Mouse (Mus musculus) MEL (cell line): Measurements from ENCODE around the gene Lce3a. TPM values are rescaled to one million over a fixed set of nuclear protein-coding genes. Genes with fewer than 3 reads are reported as not detected.

ENCODE experiments used
- DNase-seq: peaks from one replicate; pipeline ENCODE4 v3.0.0; 2011; ENCODE audit warnings: low read depth, low spot score
- H3K27ac ChIP-seq: 2 replicates; pipeline ENCODE4 v1.5.1; 2012; ENCODE audit warnings: low read depth, mild to moderate bottlenecking, control low read depth, low read length, moderate library complexity; ENCODE audit not compliant: control insufficient read depth
- H3K27me3 ChIP-seq, 2 experiments: fragments of 150-350 bp in 1 of 2; sonication (generic) in 1 of 2; 2 replicates each; pipeline ENCODE4 v1.6.1; 2012; ENCODE audit warnings: low read length in 2 of 2, mild to moderate bottlenecking in 2 of 2, improper control_type of control experiment in 1 of 2, moderate library complexity in 1 of 2; ENCODE audit not compliant: insufficient read depth in 2 of 2, control insufficient read depth in 1 of 2
- H3K36me3 ChIP-seq, 2 experiments: 2 replicates each; pipeline ENCODE4 v1.6.1; 2012 to 2014; ENCODE audit warnings: low read length in 2 of 2, improper control_type of control experiment in 1 of 2, inconsistent platforms in 1 of 2, mild to moderate bottlenecking in 1 of 2; ENCODE audit not compliant: insufficient read depth in 2 of 2, control insufficient read depth in 1 of 2
- H3K4me1 ChIP-seq, 2 experiments: fragments of 150-350 bp in 1 of 2; sonication (generic) in 1 of 2; 2 replicates each; pipeline ENCODE4 v1.6.1; 2012; ENCODE audit warnings: low read length in 2 of 2, improper control_type of control experiment in 1 of 2, mild to moderate bottlenecking in 1 of 2; ENCODE audit not compliant: insufficient read depth in 2 of 2, control insufficient read depth in 1 of 2
- H3K4me3 ChIP-seq, 2 experiments: fragments of 150-350 bp in 1 of 2; sonication (generic) in 1 of 2; 2 replicates each; pipeline ENCODE4 v1.5.1; 2012; ENCODE audit warnings: low read depth in 2 of 2, low read length in 2 of 2, mild to moderate bottlenecking in 2 of 2, moderate library complexity in 2 of 2, control low read depth in 1 of 2, improper control_type of control experiment in 1 of 2; ENCODE audit not compliant: control insufficient read depth in 1 of 2, insufficient read depth in 1 of 2
- H3K79me2 ChIP-seq: 2 replicates; pipeline ENCODE4 v1.6.1; 2012; ENCODE audit warnings: mild to moderate bottlenecking, low read length, moderate library complexity; ENCODE audit not compliant: control insufficient read depth, poor library complexity, insufficient read depth
- H3K9ac ChIP-seq: 2 replicates; pipeline ENCODE4 v1.6.1; 2012; ENCODE audit warnings: low read depth, mild to moderate bottlenecking, control low read depth, low read length, moderate library complexity; ENCODE audit not compliant: control insufficient read depth, poor library complexity, severe bottlenecking
- H3K9me3 ChIP-seq: fragments of 150-350 bp; sonication (generic); replicated peaks from 2 replicates; pipeline ENCODE4 v1.6.1; 2012; ENCODE audit warnings: mild to moderate bottlenecking, low read length, improper control_type of control experiment, moderate library complexity; ENCODE audit not compliant: insufficient read depth
- BHLHE40 ChIP-seq: IDR thresholded peaks from 2 replicates; pipeline ENCODE4 v1.6.1; 2012; ENCODE audit warnings: low read depth, mild to moderate bottlenecking, inconsistent platforms, low read length, improper control_type of control experiment, borderline replicate concordance
- CHD2 ChIP-seq: IDR thresholded peaks from 2 replicates; pipeline ENCODE4 v1.6.1; 2011; ENCODE audit warnings: low read length, improper control_type of control experiment
- CTCF ChIP-seq, 3 experiments: IDR thresholded peaks in 2 of 3; conservative IDR thresholded peaks in 1 of 3; 2 replicates each; pipeline ENCODE4 v1.5.1; 2011 to 2012; ENCODE audit warnings: low read length in 3 of 3, low read depth in 2 of 3, mild to moderate bottlenecking in 2 of 3, improper control_type of control experiment in 1 of 3, inconsistent platforms in 1 of 3, mixed read lengths in 1 of 3, moderate library complexity in 1 of 3; ENCODE audit not compliant: control insufficient read depth in 1 of 3, insufficient read depth in 1 of 3, poor library complexity in 1 of 3, severe bottlenecking in 1 of 3
- ELF1 ChIP-seq: IDR thresholded peaks from 2 replicates; pipeline ENCODE4 v1.6.1; 2014; ENCODE audit warnings: low read depth, mild to moderate bottlenecking, inconsistent platforms, low read length, improper control_type of control experiment, moderate library complexity
- EP300 ChIP-seq, 2 experiments: IDR thresholded peaks; 2 replicates each; pipeline ENCODE4 v1.6.1; 2011; ENCODE audit warnings: improper control_type of control experiment in 2 of 2, low read length in 2 of 2, low read depth in 1 of 2, mild to moderate bottlenecking in 1 of 2
- HCFC1 ChIP-seq: IDR thresholded peaks from 2 replicates; pipeline ENCODE4 v1.6.1; 2012; ENCODE audit warnings: low read depth, mild to moderate bottlenecking, inconsistent platforms, low read length, improper control_type of control experiment, moderate library complexity
- JUND ChIP-seq: IDR thresholded peaks from 2 replicates; pipeline ENCODE4 v1.6.1; 2011; ENCODE audit warnings: low read depth, mild to moderate bottlenecking, improper control_type of control experiment, low read length
- MAX ChIP-seq: IDR thresholded peaks from 2 replicates; pipeline ENCODE4 v1.6.1; 2011; ENCODE audit warnings: low read length, improper control_type of control experiment
- MXI1 ChIP-seq: IDR thresholded peaks from 2 replicates; pipeline ENCODE4 v1.6.1; 2011; ENCODE audit warnings: mild to moderate bottlenecking, low read depth, low read length, improper control_type of control experiment
- MYC ChIP-seq: IDR thresholded peaks from 2 replicates; pipeline ENCODE4 v1.6.1; 2011; ENCODE audit warnings: low read depth, mild to moderate bottlenecking, low read length, improper control_type of control experiment, moderate library complexity
- NRF1 ChIP-seq: IDR thresholded peaks from 2 replicates; pipeline ENCODE4 v1.6.1; 2014; ENCODE audit warnings: low read depth, mild to moderate bottlenecking, inconsistent platforms, low read length, improper control_type of control experiment, moderate library complexity; ENCODE audit not compliant: poor library complexity, insufficient read depth, severe bottlenecking
- POLR2A ChIP-seq, 2 experiments: IDR thresholded peaks; 2 replicates each; pipeline ENCODE4 v1.6.1; 2011 to 2012; ENCODE audit warnings: low read length in 2 of 2, mild to moderate bottlenecking in 2 of 2, control low read depth in 1 of 2, improper control_type of control experiment in 1 of 2, low read depth in 1 of 2, moderate library complexity in 1 of 2; ENCODE audit not compliant: control insufficient read depth in 1 of 2, insufficient read depth in 1 of 2, poor library complexity in 1 of 2
- RAD21 ChIP-seq: IDR thresholded peaks from 2 replicates; pipeline ENCODE4 v1.6.1; 2011; ENCODE audit warnings: mild to moderate bottlenecking, low read depth, low read length, improper control_type of control experiment
- SIN3A ChIP-seq: IDR thresholded peaks from 2 replicates; pipeline ENCODE4 v1.6.1; 2012; ENCODE audit warnings: low read length, improper control_type of control experiment, inconsistent platforms
- SMC3 ChIP-seq: IDR thresholded peaks from 2 replicates; pipeline ENCODE4 v1.6.1; 2011; ENCODE audit warnings: low read depth, low read length, improper control_type of control experiment
- TAL1 ChIP-seq: IDR thresholded peaks from 2 replicates; pipeline ENCODE4 v1.6.1; 2012; ENCODE audit warnings: mild to moderate bottlenecking, inconsistent platforms, low read length, moderate library complexity, mixed read lengths
- TBP ChIP-seq: IDR thresholded peaks from 2 replicates; pipeline ENCODE4 v1.8.0; 2011; ENCODE audit warnings: low read depth, low read length, improper control_type of control experiment
- USF2 ChIP-seq, 2 experiments: IDR thresholded peaks; 2 replicates each; pipeline ENCODE4 v1.6.1; 2011 to 2012; ENCODE audit warnings: improper control_type of control experiment in 2 of 2, low read length in 2 of 2, borderline replicate concordance in 1 of 2, inconsistent platforms in 1 of 2, low read depth in 1 of 2, mild to moderate bottlenecking in 1 of 2; ENCODE audit not compliant: insufficient read depth in 1 of 2
- ZMIZ1 ChIP-seq: IDR thresholded peaks from 2 replicates; pipeline ENCODE4 v1.6.1; 2012; ENCODE audit warnings: low read depth, mild to moderate bottlenecking, inconsistent platforms, low read length, improper control_type of control experiment, moderate library complexity
- ZNF384 ChIP-seq: IDR thresholded peaks from 2 replicates; pipeline ENCODE4 v1.6.1; 2012; ENCODE audit warnings: low read depth, mild to moderate bottlenecking, inconsistent platforms, low read length, improper control_type of control experiment
- polyA plus RNA-seq, 2 experiments: library from polyadenylated mRNA; stranded (reverse) in 1 of 2; unstranded in 1 of 2; fragments of >175 nt in 1 of 2; fragments of >200 nt in 1 of 2; gene quantifications; 2 replicates each; pipeline versions ENCODE4 v1.2.1 to v1.2.4; 2012; ENCODE audit warnings: low replicate concordance in 2 of 2, low read depth in 1 of 2; ENCODE audit not compliant: insufficient read length in 2 of 2, insufficient read depth in 1 of 2, missing spikeins in 1 of 2
- total RNA-seq: library from RNA; depleted of rRNA; stranded (reverse); fragments of 300-350 nt; gene quantifications from 2 replicates; pipeline ENCODE4 v1.2.3, GENCODE M21; 2012

Lce3a gene
- total and polyA plus RNA-seq, 3 experiments = not detected

DNA sequence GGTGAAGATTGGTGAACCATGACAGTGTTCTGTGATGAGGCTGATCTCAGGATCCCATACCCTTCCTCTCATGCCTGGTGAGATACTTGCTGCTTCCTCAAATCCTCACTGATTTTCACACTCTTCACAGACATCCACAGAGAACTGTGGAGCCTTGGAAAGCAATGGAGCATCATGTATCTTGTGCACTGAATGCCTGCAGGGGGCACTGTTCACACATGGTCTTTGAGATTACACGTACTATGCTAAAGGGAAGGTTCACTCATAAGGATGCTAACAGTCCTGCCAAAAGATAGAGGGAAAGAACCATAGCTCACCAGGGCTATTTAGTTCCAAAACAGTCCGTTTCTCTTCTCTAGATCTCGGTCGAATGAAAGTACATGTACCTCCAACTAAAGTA is 5.7 kb downstream of the Lce3a start:
- Histone ChIP-seq H3K9me3 (no peaks in the 10 kb centered on the region), H3K4me3 (no peak overlapping the region), H3K79me2 (no peaks in the 10 kb centered on the region), H3K36me3 (no peaks in the 10 kb centered on the region), H3K27ac (no peak overlapping the region), H3K27me3 (no peaks in the 10 kb centered on the region), H3K9ac (no peak overlapping the region), H3K4me1 (no peaks in the 10 kb centered on the region)
- no peak for DNase-seq
- no peak for TF ChIP-seq BHLHE40
- TF ChIP-seq ZNF384 = no peak
- TF ChIP-seq POLR2A (IDR thresholded peaks at IDR 0.05; ENCODE audit: control insufficient read depth in 1 of 2, insufficient read depth in 1 of 2, low read depth in 1 of 2, low read length in 2 of 2, poor library complexity in 1 of 2) = no peak
- peak in 2 of 3 experiments; percentile 6 to 20; a peak in 1 of 6 replicates for TF ChIP-seq CTCF (IDR thresholded peaks at IDR 0.05 in 2 of 3, conservative IDR thresholded peaks at IDR 0.05 in 1 of 3; ENCODE audit: control insufficient read depth in 1 of 3, insufficient read depth in 1 of 3, low read depth in 2 of 3, low read length in 3 of 3, poor library complexity in 1 of 3, severe bottlenecking in 1 of 3)
- no peak for TF ChIP-seq NRF1
- TF ChIP-seq EP300 (IDR thresholded peaks at IDR 0.05; ENCODE audit: low read depth in 1 of 2, low read length in 2 of 2) = no peak
- no peak for TF ChIP-seq RAD21
- TF ChIP-seq MXI1 = no peak

DNA sequence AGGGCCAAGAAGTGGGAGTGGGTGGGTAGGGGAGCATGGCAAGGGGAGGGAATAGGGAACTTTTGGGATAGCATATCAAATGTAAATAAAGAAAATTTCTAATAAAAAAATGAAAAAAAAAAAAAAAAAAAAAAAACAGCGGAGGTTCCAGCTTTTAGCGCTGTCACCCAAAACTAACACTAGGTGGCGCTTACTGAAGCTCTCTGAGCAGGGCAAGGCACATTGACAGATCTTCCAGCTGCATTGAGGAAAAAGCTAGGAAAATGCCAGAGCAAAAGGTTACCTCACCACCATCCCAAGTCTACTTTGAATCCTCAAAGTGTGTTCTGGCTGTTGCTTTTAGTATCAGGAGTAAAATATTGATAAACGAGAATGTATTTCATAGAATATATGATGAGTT is 18.5 kb downstream of the Lce3a start:
- no peak overlapping the region for H3K9ac ChIP-seq
- no peak overlapping the region for H3K4me3 ChIP-seq
- no peaks in the 10 kb centered on the region for H3K9me3 ChIP-seq
- H3K79me2 ChIP-seq = no peaks in the 10 kb centered on the region
- peak; percentile 39 for DNase-seq
- no peaks in the 10 kb centered on the region for H3K4me1 ChIP-seq
- H3K27me3 ChIP-seq = no peaks in the 10 kb centered on the region
- H3K27ac ChIP-seq = no peak overlapping the region
- TF ChIP-seq TBP (no peak), HCFC1 (no peak), MAX (no peak), SMC3 (peak; percentile 58), MYC (no peak), TAL1 (no peak), JUND (no peak), ELF1 (no peak), USF2 (IDR thresholded peaks at IDR 0.05; ENCODE audit: borderline replicate concordance in 1 of 2, insufficient read depth in 1 of 2, low read depth in 1 of 2, low read length in 2 of 2) (no peak), SIN3A (no peak), CTCF (IDR thresholded peaks at IDR 0.05 in 2 of 3, conservative IDR thresholded peaks at IDR 0.05 in 1 of 3; ENCODE audit: control insufficient read depth in 1 of 3, insufficient read depth in 1 of 3, low read depth in 2 of 3, low read length in 3 of 3, poor library complexity in 1 of 3, severe bottlenecking in 1 of 3) (peak; percentile 57 to 74 (median 58)), RAD21 (peak; percentile 25), CHD2 (no peak), ZNF384 (peak; percentile 89), ZMIZ1 (no peak)
- TF ChIP-seq, all 39 proteins: peak for 4
- no peaks in the 10 kb centered on the region for H3K36me3 ChIP-seq
